Mouse (Mus musculus): Measurements from ENCODE around the gene Zfp94.
"Not testable (repeated sequence)": the region's sequence is repeated elsewhere in the genome, so short reads cannot be mapped to it uniquely, and the experiment has no call there.

Gene Zfp94

GRCm38 (mm10) chr7:24315726-24316566, 520 bp downstream of the Zfp94 start:
- DNase-seq (ENCODE audit: low read depth), result no peak

- DNase-seq (ENCODE audit: low read depth), result peak; percentile 66
These were observed 15.6 kb downstream of the Zfp94 start, which contains the start of gene Zfp61 for GRCm38 (mm10) chr7:24300771-24301282. TSS of gene Zfp61 (minus strand) at chr7:24301232.

DNA sequence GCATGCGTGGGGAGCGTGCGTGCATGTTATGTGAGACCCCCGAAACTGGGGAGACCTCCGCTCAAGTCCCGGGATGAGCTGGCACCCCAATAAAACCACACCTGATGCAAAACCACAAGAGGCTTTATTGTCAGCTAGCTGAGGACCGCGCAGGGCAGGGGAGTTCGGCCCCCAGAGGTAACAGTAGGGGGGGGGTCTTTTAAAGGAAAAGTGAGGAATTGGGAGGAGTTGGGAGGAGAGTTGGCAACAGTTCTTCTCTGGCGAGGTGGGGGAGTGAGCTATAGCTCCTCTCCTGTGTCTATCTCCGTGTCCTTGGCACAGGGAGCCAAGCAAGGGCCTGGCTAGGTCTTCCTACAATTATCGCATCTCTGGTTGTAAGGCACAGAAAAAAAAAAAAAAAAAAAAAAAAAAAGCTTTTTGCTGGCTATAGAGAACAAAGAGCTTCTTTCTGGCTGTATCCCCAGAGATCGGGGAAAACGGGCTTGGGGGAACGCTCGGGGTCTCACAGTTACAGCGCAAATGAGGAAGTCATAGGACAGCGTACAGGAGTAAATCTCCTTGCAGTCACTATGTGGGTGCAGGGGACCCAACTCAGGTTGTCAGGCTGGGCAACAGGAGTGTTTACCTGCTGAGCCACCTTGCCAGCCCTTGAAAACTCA, 16.5 kb downstream of the Zfp94 start:
- DNase-seq (ENCODE audit: low read depth), result no peak

DNA sequence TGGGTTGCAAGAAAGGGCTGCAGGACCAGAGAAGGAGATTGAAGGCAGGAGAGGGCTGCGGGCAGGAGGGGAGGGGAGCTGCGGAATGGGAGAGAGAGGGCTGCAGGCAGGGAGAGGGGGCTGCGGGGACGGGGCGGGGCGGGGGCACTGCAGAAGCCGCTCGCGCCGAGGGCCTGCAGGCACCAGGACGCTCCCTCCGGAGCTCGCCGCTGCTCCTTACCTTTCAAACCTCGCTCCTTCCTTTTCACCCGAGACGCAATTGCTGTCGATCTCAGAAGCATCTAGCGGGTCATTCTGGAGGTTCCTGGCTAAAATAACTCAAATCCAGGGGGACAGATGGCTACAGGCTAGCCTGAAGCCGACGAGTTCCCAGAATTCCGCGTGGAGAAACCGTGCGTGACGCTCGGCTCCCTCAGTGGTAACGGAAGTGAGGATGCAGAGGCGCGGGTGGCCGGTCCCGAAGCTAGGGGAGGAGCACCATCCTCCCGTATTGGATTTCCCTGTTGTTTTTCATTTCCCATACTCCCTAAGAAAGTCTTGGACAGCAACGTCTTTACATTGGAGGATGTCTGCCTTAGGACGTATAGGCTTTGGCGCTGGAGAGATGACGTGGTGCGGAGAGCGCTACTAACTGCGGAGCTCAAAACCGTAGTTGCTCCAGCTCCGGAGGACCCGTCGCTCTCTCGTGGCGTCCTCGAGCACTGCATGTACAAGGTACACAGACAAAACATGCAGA, 17.3 kb downstream of the Zfp94 start:
- peak; percentile 84 for DNase-seq (ENCODE audit: low read depth)

DNA sequence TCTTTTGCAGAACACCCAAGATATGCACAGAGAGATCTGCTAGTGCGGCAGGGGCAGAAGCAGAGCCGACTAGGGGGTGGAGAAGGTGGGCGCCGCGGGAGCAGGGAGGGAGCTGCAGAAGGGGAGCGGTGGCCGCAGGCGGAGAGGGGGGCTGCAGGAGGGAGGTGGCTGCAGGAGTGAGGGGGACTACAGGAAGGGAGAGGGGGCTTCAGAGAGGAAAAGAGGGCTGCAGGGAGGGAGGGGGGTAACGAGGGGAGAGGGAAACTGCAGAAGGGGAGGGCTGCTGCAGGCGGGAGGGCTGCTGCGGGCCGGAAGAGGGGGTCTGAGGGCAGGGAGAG, 17.9 kb downstream of the Zfp94 start:
- no peak for DNase-seq (ENCODE audit: low read depth)

- DNase-seq (ENCODE audit: low read depth), result no peak
These were observed 18.9 kb downstream of the Zfp94 start for GRCm38 (mm10) chr7:24297361-24298095.

GRCm38 (mm10) chr7:24296386-24296785, 20.1 kb downstream of the Zfp94 start:
- no peak for DNase-seq (ENCODE audit: low read depth)

GRCm38 (mm10) chr7:24295376-24295775, 21.1 kb downstream of the Zfp94 start:
- no peak for DNase-seq (ENCODE audit: low read depth)

DNA sequence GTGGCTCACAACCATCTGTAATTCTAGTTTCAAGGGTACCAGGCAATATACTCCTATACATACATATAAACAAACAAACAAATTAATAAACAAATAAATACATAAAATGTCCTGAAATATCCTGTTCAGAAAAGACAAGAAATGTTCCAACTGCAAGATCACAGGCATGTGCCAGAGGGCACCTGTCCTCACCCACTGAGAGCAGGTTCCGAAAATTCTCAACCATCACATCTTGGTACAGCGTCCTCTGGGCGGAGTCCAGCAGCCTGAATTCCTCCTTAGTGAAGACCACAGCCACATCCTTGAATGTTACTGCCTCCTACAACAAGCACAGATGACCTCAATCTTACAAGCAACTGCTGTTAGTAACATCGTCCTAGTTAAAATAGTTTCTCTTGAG, 21.7 kb downstream of the Zfp94 start:
- DNase-seq (ENCODE audit: low read depth), result no peak

DNA sequence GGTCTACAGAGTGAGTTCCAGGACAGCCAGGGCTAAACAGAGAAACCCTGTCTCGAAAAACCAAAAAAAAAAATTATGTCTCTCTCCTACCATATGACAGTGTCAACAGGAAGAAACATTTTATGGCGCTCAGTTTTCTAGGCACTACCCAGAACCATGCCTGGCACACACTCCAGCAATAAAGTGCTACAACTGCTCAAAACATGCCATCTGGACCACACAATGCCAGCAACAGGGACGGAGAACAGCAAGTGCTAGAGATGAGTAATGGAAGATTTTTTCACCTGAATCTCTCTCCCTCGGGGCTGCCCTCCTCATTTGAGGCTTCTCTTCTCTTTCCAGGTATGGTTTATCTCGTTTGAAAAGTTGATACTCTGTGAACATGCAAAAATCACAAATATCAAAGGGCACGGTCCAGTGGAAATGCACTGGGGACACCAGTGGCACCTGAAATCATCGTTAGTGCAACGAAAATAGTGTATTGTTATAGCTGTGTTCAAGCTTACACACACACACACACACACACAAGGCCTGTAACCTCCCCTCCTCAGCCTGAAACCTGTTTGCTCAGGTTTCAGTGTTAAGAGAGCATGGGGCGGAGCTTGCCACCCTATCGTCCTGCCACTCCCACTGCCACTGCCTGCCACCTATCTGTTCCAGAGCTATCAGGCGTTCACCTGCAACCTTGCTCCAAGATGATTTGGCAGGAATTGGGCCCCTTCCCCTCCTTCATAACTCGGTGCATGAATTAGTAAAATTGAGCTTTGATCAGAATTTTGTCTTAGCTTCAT, 23.2 kb downstream of the Zfp94 start:
- no peak for DNase-seq (ENCODE audit: low read depth)

DNA sequence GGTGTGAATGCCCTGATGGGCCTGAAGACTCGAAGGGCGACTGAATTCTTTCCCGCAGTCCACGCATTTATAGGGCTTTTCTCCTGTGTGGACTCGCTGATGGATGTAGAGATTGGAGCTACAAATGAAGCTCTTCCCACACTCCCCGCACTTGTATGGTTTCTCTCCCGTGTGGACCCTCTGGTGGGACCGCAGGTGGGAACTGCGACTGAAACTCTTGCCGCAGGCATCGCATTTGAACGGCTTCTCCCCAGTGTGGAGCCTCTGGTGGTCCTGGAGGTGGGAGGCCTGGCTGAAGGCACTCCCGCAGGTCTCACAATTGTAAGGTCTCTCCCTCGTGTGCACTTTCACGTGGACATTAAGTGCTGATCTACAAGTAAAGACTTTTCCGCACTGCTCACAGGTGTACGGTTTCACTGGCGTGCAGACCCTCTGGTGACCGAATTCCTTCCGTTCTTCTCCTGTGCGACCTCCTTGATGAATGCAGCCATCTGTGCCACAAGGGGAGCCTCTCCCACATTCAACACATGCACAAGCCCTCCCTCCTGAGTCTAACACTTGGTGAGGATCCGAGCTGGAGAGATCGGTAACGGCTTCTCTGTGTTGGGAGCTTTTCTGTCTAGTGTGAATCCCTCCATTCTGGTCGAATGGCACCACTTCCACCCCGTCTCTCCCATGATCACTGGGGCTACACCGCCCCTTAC, 24.9 kb downstream of the Zfp94 start:
- no peak for DNase-seq (ENCODE audit: low read depth)

DNA sequence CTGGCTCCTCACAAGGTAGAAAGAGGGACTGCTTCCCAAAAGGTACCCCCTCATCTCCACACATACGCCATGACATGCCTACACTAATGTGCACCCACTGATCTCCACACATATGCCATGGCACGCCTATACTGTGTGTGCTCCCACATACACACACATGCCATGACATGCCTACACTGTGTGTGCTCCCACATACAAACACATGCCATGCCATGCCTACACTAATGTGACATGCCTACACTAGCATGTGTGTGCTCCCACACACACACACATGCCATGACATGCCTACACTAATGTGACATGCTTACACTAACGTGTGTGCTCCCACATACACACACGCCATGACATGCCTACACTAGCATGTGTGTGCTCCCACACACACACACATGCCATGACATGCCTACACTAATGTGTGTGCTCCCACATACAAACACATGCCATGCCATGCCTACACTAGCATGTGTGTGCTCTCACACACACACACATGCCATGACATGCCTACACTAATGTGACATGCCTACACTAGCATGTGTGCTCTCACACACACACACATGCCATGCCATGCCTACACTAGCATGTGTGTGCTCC, 26.3 kb downstream of the Zfp94 start:
- DNase-seq (ENCODE audit: low read depth), result no peak

- no peak for DNase-seq (ENCODE audit: low read depth)
These were observed 28.0 kb downstream of the Zfp94 start for GRCm38 (mm10) chr7:24288512-24288911.

GRCm38 (mm10) chr7:24287670-24288069, 28.8 kb downstream of the Zfp94 start:
- no peak for DNase-seq (ENCODE audit: low read depth)

DNA sequence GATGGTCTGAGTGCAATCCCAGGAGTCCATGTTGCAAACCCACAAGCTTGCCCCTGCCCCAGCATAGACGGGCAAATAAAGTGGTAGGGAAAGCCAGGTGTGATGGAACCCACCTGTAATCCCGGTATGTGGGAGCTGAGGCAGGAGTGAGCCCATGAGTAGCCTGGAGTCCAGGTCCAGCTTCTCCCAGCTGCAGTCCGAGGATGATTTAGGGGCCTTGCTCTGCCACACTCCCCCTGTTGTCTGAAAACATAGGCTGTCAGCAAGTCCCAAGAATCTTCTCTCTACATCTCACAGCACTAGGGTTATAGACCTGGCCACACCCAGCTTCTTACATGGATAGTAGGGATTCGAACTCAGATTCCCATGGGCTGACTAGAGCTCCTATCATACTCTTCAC, 29.6 kb downstream of the Zfp94 start:
- no peak for DNase-seq (ENCODE audit: low read depth)

DNA sequence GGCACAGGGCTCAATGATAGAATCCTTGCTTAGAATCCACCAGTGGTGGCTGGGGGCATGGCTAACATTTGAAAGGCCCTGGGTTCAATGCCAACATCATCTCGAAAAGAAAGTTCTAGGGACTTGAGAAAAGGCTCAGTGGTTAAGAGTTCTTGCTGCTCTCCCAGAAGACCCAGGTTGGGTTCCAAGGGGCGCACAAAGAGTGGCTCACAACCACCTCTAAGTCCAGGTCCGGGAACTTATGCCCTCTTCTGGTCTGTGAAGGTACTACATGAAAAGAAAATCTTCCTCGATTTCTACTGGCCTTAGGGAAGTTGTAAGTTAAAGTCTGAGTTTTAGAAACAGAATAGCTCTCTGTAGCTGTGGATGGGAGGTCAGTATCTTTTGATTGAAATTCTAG, 30.4 kb downstream of the Zfp94 start:
- peak; percentile 46 for DNase-seq (ENCODE audit: low read depth)

- DNase-seq (ENCODE audit: low read depth), result no peak
These were observed 35.7 kb downstream of the Zfp94 start for GRCm38 (mm10) chr7:24280858-24281145.

- DNase-seq (ENCODE audit: low read depth), result no peak
These were observed 36.2 kb downstream of the Zfp94 start for GRCm38 (mm10) chr7:24280031-24280857.

DNA sequence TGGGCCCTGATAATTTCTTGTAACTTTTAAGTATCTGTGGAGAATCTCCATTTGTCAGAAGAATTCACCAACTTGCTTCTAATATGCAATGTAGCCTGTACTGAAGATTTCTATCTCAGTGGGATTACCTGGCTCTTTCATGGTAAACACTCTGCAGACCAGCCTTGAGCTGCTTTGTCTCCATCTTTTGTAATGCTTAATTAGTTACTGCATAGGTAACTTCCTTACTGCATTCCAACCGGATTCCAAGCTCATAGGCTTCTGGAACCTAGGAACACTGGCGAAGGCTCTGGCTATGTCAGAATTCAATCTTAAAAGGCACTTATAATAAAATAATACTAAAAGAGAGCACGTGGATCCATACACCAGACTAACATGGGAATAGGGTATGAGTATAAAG, 37.7 kb downstream of the Zfp94 start:
- not testable (repeated sequence) for DNase-seq (ENCODE audit: low read depth)
